Mouse (Mus musculus) liver, embryonic 14.5 days (tissue): ENCODE data around the gene Dmrtc1c1.
"Not testable (repeated sequence)": the region's sequence is repeated elsewhere in the genome, so short reads cannot be mapped to it uniquely, and the experiment has no call there.

Source experiments
- CTCF ChIP-seq: IDR thresholded peaks from 2 replicates; pipeline ENCODE4 v1.5.1; 2016; ENCODE audit warnings: antibody characterized with exemption, low read depth, control low read depth
- EP300 ChIP-seq: IDR thresholded peaks from 2 replicates; pipeline ENCODE4 v1.6.1; 2016; ENCODE audit warnings: antibody characterized with exemption, low read depth

GRCm38 (mm10) chrX:102802663-102803062 is at the start of gene Dmrtc1c1:
- TF ChIP-seq CTCF, EP300: not testable (repeated sequence)
